Mouse (Mus musculus) hindbrain, embryonic 15.5 days (tissue): Measurements from ENCODE around the gene Klhdc9. TPM values are rescaled to one million over a fixed set of nuclear protein-coding genes. Genes with fewer than 3 reads are reported as not detected.
A peak's percentile ranks its signal among the peaks of the same experiment; 100 is the strongest.

Experiments used
- ATAC-seq: fragments of 200-750 bp; cut with Nextera tagmentation; 2 replicates; pipeline ENCODE4 v1.8.0; 2017; ENCODE audit warnings: low read depth, moderate number of reproducible peaks, moderate TSS enrichment; ENCODE audit not compliant: low FRiP score
- H3K27ac ChIP-seq: fragments of 300-500 bp; sonication (generic); replicated peaks from 2 replicates; pipeline ENCODE4 v1.5.1; 2015; ENCODE audit warnings: mild to moderate bottlenecking, inconsistent platforms
- H3K27me3 ChIP-seq: fragments of 300-500 bp; sonication (generic); 2 replicates; pipeline ENCODE4 v1.6.1; 2015; ENCODE audit warnings: control low read depth, inconsistent platforms
- H3K36me3 ChIP-seq: fragments of 300-500 bp; sonication (generic); 2 replicates; pipeline ENCODE4 v1.6.1; 2015; ENCODE audit warnings: control low read depth, inconsistent platforms
- H3K4me1 ChIP-seq: fragments of 300-500 bp; sonication (generic); replicated peaks from 2 replicates; pipeline ENCODE4 v1.6.1; 2015; ENCODE audit warnings: control low read depth, inconsistent platforms
- H3K4me2 ChIP-seq: fragments of 300-500 bp; sonication (generic); 2 replicates; pipeline ENCODE4 v1.6.1; 2015; ENCODE audit warnings: moderate library complexity, mild to moderate bottlenecking, inconsistent platforms
- H3K4me3 ChIP-seq: fragments of 300-500 bp; sonication (generic); 2 replicates; pipeline ENCODE4 v1.5.1; 2015; ENCODE audit warnings: mild to moderate bottlenecking, inconsistent platforms
- H3K9ac ChIP-seq: fragments of 300-500 bp; sonication (generic); 2 replicates; pipeline ENCODE4 v1.6.1; 2015; ENCODE audit warnings: inconsistent platforms
- H3K9me3 ChIP-seq: fragments of 300-500 bp; sonication (generic); 2 replicates; pipeline ENCODE4 v1.6.1; 2016; ENCODE audit warnings: control low read depth, inconsistent platforms
- WGBS: fragments of 180-500 bp; shearing (Covaris S2); methylation state at CpG from one replicate; pipeline ENCODE4 v1.1.7; 2015; 5-methylcytosine and 5-hydroxymethylcytosine counted together
- polyA plus RNA-seq: library from polyadenylated mRNA; unstranded; fragments of >200 nt; fragmentation: Nextera tagmentation; extraction: Ambion mirVana; gene quantifications from 2 replicates; pipeline ENCODE4 v1.2.1, GENCODE M21; 2015

The Klhdc9 gene
- polyA plus RNA-seq, 1 experiment from 2014 or later: 3.3 TPM

GRCm38 (mm10) chr1:171378298-171378697 lies 17.7 kb upstream of the Klhdc9 start:
- Histone ChIP-seq H3K4me3 (no peak overlapping the region), H3K36me3 (no peaks in the 10 kb centered on the region), H3K4me2 (no peak overlapping the region), H3K9me3 (no peaks in the 10 kb centered on the region), H3K9ac (no peak overlapping the region), H3K27ac (no peak overlapping the region), H3K4me1 (peaks cover 10% of the 10 kb centered on the region), H3K27me3 (0 out of 2 replicates have a peak, but pooled peaks cover 5% of the 10 kb centered on the region)
- ATAC-seq: no peak
- WGBS: 93% methylated on average over 6 of the region's 6 CpGs

- WGBS: 50% methylated on average over 9 of the region's 9 CpGs
- no peak for ATAC-seq
These were observed 15.1 kb upstream of the Klhdc9 start for GRCm38 (mm10) chr1:171375646-171376097.

GRCm38 (mm10) chr1:171373946-171374345 lies 13.3 kb upstream of the Klhdc9 start:
- Histone ChIP-seq H3K4me1 (no peaks in the 10 kb centered on the region), H3K27ac (no peak overlapping the region), H3K4me3 (no peak overlapping the region), H3K36me3 (no peaks in the 10 kb centered on the region), H3K4me2 (no peak overlapping the region), H3K9me3 (no peaks in the 10 kb centered on the region), H3K9ac (no peak overlapping the region), H3K27me3 (no peaks in the 10 kb centered on the region)
- whole genome bisulfite sequencing: 7% methylated on average over 4 of the region's 4 CpGs
- no peak for ATAC-seq

More at GRCm38 (mm10) chr1:171375646-171376097, 15.1 kb upstream of the Klhdc9 start:
- no peak overlapping the region for H3K9ac ChIP-seq
- H3K27ac ChIP-seq: no peak overlapping the region
- H3K27me3 ChIP-seq: 0 out of 2 replicates have a peak, but pooled peaks cover 2% of the 10 kb centered on the region
- H3K4me2 ChIP-seq: no peak overlapping the region
- H3K4me3 ChIP-seq: no peak overlapping the region
- H3K36me3 ChIP-seq: no peaks in the 10 kb centered on the region
- peaks cover 10% of the 10 kb centered on the region for H3K4me1 ChIP-seq
- no peaks in the 10 kb centered on the region for H3K9me3 ChIP-seq

- no peak for ATAC-seq
- WGBS: 55% methylated on average over 3 of the region's 3 CpGs
- no peaks in the 10 kb centered on the region for H3K9me3 ChIP-seq
- no peaks in the 10 kb centered on the region for H3K27me3 ChIP-seq
- no peak overlapping the region for H3K4me2 ChIP-seq
- no peak overlapping the region for H3K4me3 ChIP-seq
- no peak overlapping the region for H3K27ac ChIP-seq
- no peak overlapping the region for H3K9ac ChIP-seq
- H3K4me1 ChIP-seq: no peaks in the 10 kb centered on the region
- no peaks in the 10 kb centered on the region for H3K36me3 ChIP-seq
These were observed 12.3 kb upstream of the Klhdc9 start for GRCm38 (mm10) chr1:171372880-171373279.

GRCm38 (mm10) chr1:171369845-171370556 lies 9.4 kb upstream of the Klhdc9 start, which contains the start of gene Nectin4:
Gene Nectin4 (plus strand): TSS chr1:171370099.
- 43% methylated on average over 20 of the region's 20 CpGs for WGBS
- no peak within 1 kb of the TSS for H3K4me2 ChIP-seq
- no peak within 1 kb of the TSS for H3K27ac ChIP-seq
- H3K36me3 ChIP-seq: no peaks in the 10 kb centered on the region
- H3K4me1 ChIP-seq: no peaks in the 10 kb centered on the region
- no peak within 1 kb of the TSS for H3K9ac ChIP-seq
- H3K4me3 ChIP-seq: no peak within 1 kb of the TSS
- no peak for ATAC-seq
- H3K9me3 ChIP-seq: no peaks in the 10 kb centered on the region
- no peaks in the 10 kb centered on the region for H3K27me3 ChIP-seq

GRCm38 (mm10) chr1:171365934-171366333 lies 5.3 kb upstream of the Klhdc9 start:
- Histone ChIP-seq H3K4me2 (no peak overlapping the region), H3K27ac (no peak overlapping the region), H3K9me3 (no peaks in the 10 kb centered on the region), H3K27me3 (no peaks in the 10 kb centered on the region), H3K36me3 (no peaks in the 10 kb centered on the region), H3K9ac (no peak overlapping the region), H3K4me3 (no peak overlapping the region), H3K4me1 (peaks cover 8% of the 10 kb centered on the region)
- ATAC-seq: no peak
- 65% methylated on average over 7 of the region's 7 CpGs for WGBS

GRCm38 (mm10) chr1:171361106-171362103 lies 807 bp upstream of the Klhdc9 start:
- Histone ChIP-seq H3K27me3 (no peaks in the 10 kb centered on the region), H3K4me2 (peak overlapping the region; percentile 79), H3K4me3 (peak overlapping the region; percentile 48), H3K9me3 (no peaks in the 10 kb centered on the region), H3K4me1 (peaks cover 15% of the 10 kb centered on the region), H3K9ac (peak overlapping the region; percentile 66), H3K36me3 (peaks cover 8% of the 10 kb centered on the region; the same call in 1 of the 2 replicates), H3K27ac (peak overlapping the region; percentile 88)
- peak; percentile 58 for ATAC-seq
- 33% methylated on average over 16 of the region's 16 CpGs for WGBS

GRCm38 (mm10) chr1:171360253-171360652 lies 345 bp downstream of the Klhdc9 start:
- Histone ChIP-seq H3K27ac (peak overlapping the region; percentile 88), H3K4me2 (peak overlapping the region; percentile 79), H3K4me3 (peak overlapping the region; percentile 48), H3K27me3 (no peaks in the 10 kb centered on the region), H3K4me1 (peaks cover 15% of the 10 kb centered on the region), H3K9me3 (no peaks in the 10 kb centered on the region), H3K36me3 (peaks cover 10% of the 10 kb centered on the region; the same call in 1 of the 2 replicates), H3K9ac (peak overlapping the region; percentile 66)
- 3% methylated on average over 26 of the region's 26 CpGs for WGBS
- ATAC-seq: no peak; the same call in 1 of the 2 replicates

GRCm38 (mm10) chr1:171358421-171358820 lies 2.2 kb downstream of the Klhdc9 start:
- no peak for ATAC-seq
- peaks cover 10% of the 10 kb centered on the region; the same call in 1 of the 2 replicates for H3K36me3 ChIP-seq
- H3K9ac ChIP-seq: no peak overlapping the region
- no peaks in the 10 kb centered on the region for H3K9me3 ChIP-seq
- no peak overlapping the region for H3K4me2 ChIP-seq
- H3K27me3 ChIP-seq: no peaks in the 10 kb centered on the region
- H3K4me3 ChIP-seq: no peak overlapping the region
- 80% methylated on average over 4 of the region's 4 CpGs for WGBS
- H3K4me1 ChIP-seq: peaks cover 15% of the 10 kb centered on the region
- no peak overlapping the region for H3K27ac ChIP-seq

GRCm38 (mm10) chr1:171356814-171357213 lies 3.8 kb downstream of the Klhdc9 start:
- no peak overlapping the region for H3K27ac ChIP-seq
- H3K27me3 ChIP-seq: no peaks in the 10 kb centered on the region
- no peak for ATAC-seq
- H3K4me1 ChIP-seq: peaks cover 13% of the 10 kb centered on the region
- no peaks in the 10 kb centered on the region for H3K9me3 ChIP-seq
- peaks cover 10% of the 10 kb centered on the region; the same call in 1 of the 2 replicates for H3K36me3 ChIP-seq
- H3K4me2 ChIP-seq: no peak overlapping the region
- WGBS: 92% methylated on average over 2 of the region's 2 CpGs
- H3K9ac ChIP-seq: no peak overlapping the region
- no peak overlapping the region for H3K4me3 ChIP-seq

GRCm38 (mm10) chr1:171355812-171356340 lies 4.7 kb downstream of the Klhdc9 start:
- no peak for ATAC-seq
- WGBS: 79% methylated on average over 5 of the region's 5 CpGs
- H3K9ac ChIP-seq: no peak overlapping the region
- H3K4me2 ChIP-seq: no peak overlapping the region
- H3K4me1 ChIP-seq: peaks cover 7% of the 10 kb centered on the region
- no peak overlapping the region for H3K27ac ChIP-seq
- H3K4me3 ChIP-seq: no peak overlapping the region
- no peaks in the 10 kb centered on the region for H3K9me3 ChIP-seq
- H3K27me3 ChIP-seq: no peaks in the 10 kb centered on the region
- peaks cover 10% of the 10 kb centered on the region; the same call in 1 of the 2 replicates for H3K36me3 ChIP-seq
